Mouse (Mus musculus): Measurements from ENCODE around the gene Dock4. TPM values are rescaled to one million over a fixed set of nuclear protein-coding genes. Genes with fewer than 3 reads are reported as not detected.

The Dock4 gene
- polyA plus RNA-seq, 1 experiment: 12.7 TPM

- Histone ChIP-seq H3K27me3 (ENCODE audit: control insufficient read depth, insufficient read depth, low read length, poor library complexity, severe bottlenecking) (no peaks in the 10 kb centered on the region), H3K36me3 (ENCODE audit: control insufficient read depth, insufficient read depth, low read length, poor library complexity, severe bottlenecking) (no peaks in the 10 kb centered on the region; the same call in 1 of the 2 replicates), H3K4me1 (ENCODE audit: control insufficient read depth, insufficient read depth, low read length) (no peaks in the 10 kb centered on the region), H3K9me3 (replicated peaks; ENCODE audit: control insufficient read depth, insufficient read depth, low read length, poor library complexity, severe bottlenecking) (peaks cover 6% of the 10 kb centered on the region; the same call in 1 of the 2 replicates), H3K9ac (ENCODE audit: low read depth, poor library complexity, severe bottlenecking) (no peak overlapping the region), H3K4me3 (ENCODE audit: low read depth, low read length) (no peak overlapping the region), H3K27ac (ENCODE audit: insufficient read depth, low read length) (no peak overlapping the region)
- TF ChIP-seq CTCF (IDR thresholded peaks at IDR 0.05; ENCODE audit: low read depth, low read length) (no peak), EP300 (IDR thresholded peaks at IDR 0.05; ENCODE audit: insufficient read depth, low read depth, low read length) (no peak), POLR2A (IDR thresholded peaks at IDR 0.05; ENCODE audit: insufficient read depth, low read length) (no peak)
These were observed 154.2 kb downstream of the Dock4 start for GRCm38 (mm10) chr12:40599952-40600351.

DNA sequence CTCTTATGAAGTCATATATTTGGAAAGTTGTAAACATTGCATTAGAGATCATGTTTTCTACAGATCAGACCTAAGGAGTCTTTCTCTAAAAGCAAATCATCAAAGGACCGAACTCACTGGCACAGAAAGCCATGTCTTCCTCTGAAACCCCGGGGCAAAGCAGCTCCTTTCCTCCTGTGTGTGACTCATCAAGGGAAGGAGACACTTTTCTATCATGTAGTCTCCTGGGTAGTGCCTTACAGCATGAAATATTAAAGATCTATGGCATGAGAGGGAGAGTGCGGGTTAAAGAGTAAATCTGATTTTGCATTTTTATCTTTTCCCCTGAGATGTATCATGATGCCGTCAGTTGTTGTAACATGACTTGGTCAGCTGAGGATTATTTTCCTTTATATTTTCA lies 159.8 kb downstream of the Dock4 start:
- H3K27ac ChIP-seq (ENCODE audit: insufficient read depth, low read length): no peak overlapping the region
- TF ChIP-seq POLR2A (IDR thresholded peaks at IDR 0.05; ENCODE audit: insufficient read depth, low read length) (no peak), CTCF (IDR thresholded peaks at IDR 0.05; ENCODE audit: low read depth, low read length) (no peak), EP300 (IDR thresholded peaks at IDR 0.05; ENCODE audit: insufficient read depth, low read depth, low read length) (no peak)
- no peak overlapping the region for H3K4me3 ChIP-seq (ENCODE audit: low read depth, low read length)
- H3K27me3 ChIP-seq (ENCODE audit: control insufficient read depth, insufficient read depth, low read length, poor library complexity, severe bottlenecking): no peaks in the 10 kb centered on the region
- no peak overlapping the region for H3K9ac ChIP-seq (ENCODE audit: low read depth, poor library complexity, severe bottlenecking)
- H3K4me1 ChIP-seq (ENCODE audit: control insufficient read depth, insufficient read depth, low read length): no peaks in the 10 kb centered on the region
- no peaks in the 10 kb centered on the region for H3K36me3 ChIP-seq (ENCODE audit: control insufficient read depth, insufficient read depth, low read length, poor library complexity, severe bottlenecking)
- peaks cover 6% of the 10 kb centered on the region; the same call in 1 of the 2 replicates for H3K9me3 ChIP-seq (replicated peaks; ENCODE audit: control insufficient read depth, insufficient read depth, low read length, poor library complexity, severe bottlenecking)

GRCm38 (mm10) chr12:40622926-40623325 lies 177.2 kb downstream of the Dock4 start:
- no peaks in the 10 kb centered on the region for H3K9me3 ChIP-seq (replicated peaks; ENCODE audit: control insufficient read depth, insufficient read depth, low read length, poor library complexity, severe bottlenecking)
- no peak overlapping the region for H3K27ac ChIP-seq (ENCODE audit: insufficient read depth, low read length)
- no peak overlapping the region for H3K9ac ChIP-seq (ENCODE audit: low read depth, poor library complexity, severe bottlenecking)
- no peaks in the 10 kb centered on the region for H3K4me1 ChIP-seq (ENCODE audit: control insufficient read depth, insufficient read depth, low read length)
- no peaks in the 10 kb centered on the region for H3K36me3 ChIP-seq (ENCODE audit: control insufficient read depth, insufficient read depth, low read length, poor library complexity, severe bottlenecking)
- no peak overlapping the region for H3K4me3 ChIP-seq (ENCODE audit: low read depth, low read length)
- H3K27me3 ChIP-seq (ENCODE audit: control insufficient read depth, insufficient read depth, low read length, poor library complexity, severe bottlenecking): no peaks in the 10 kb centered on the region
- TF ChIP-seq EP300 (IDR thresholded peaks at IDR 0.05; ENCODE audit: insufficient read depth, low read depth, low read length) (no peak), POLR2A (IDR thresholded peaks at IDR 0.05; ENCODE audit: insufficient read depth, low read length) (no peak), CTCF (IDR thresholded peaks at IDR 0.05; ENCODE audit: low read depth, low read length) (no peak)

DNA sequence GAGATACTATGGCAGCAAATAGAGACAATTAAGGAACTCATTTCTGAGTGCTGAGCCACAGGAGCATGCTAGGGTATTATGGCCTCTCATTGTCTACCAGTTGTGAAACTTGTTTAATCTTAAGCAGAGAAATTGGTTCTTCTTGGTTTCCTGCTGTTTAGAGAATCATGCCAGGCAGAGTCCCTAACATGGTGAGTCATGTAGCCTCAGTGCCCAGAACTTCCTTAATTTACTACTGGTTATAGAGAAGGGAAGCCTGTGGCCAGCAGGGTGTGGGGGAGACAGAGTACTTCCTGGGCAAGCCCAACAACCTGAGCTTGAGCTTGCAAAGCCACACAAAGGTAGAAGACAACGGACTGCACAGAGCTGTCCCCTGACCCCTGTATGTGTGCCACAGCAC lies 180.8 kb downstream of the Dock4 start:
- Histone ChIP-seq H3K36me3 (ENCODE audit: control insufficient read depth, insufficient read depth, low read length, poor library complexity, severe bottlenecking) (no peaks in the 10 kb centered on the region), H3K9me3 (replicated peaks; ENCODE audit: control insufficient read depth, insufficient read depth, low read length, poor library complexity, severe bottlenecking) (no peaks in the 10 kb centered on the region), H3K9ac (ENCODE audit: low read depth, poor library complexity, severe bottlenecking) (no peak overlapping the region), H3K27me3 (ENCODE audit: control insufficient read depth, insufficient read depth, low read length, poor library complexity, severe bottlenecking) (no peaks in the 10 kb centered on the region), H3K4me1 (ENCODE audit: control insufficient read depth, insufficient read depth, low read length) (no peaks in the 10 kb centered on the region), H3K4me3 (ENCODE audit: low read depth, low read length) (no peak overlapping the region), H3K27ac (ENCODE audit: insufficient read depth, low read length) (no peak overlapping the region)
- TF ChIP-seq POLR2A (IDR thresholded peaks at IDR 0.05; ENCODE audit: insufficient read depth, low read length) (no peak), EP300 (IDR thresholded peaks at IDR 0.05; ENCODE audit: insufficient read depth, low read depth, low read length) (no peak), CTCF (IDR thresholded peaks at IDR 0.05; ENCODE audit: low read depth, low read length) (no peak)

- H3K4me1 ChIP-seq (ENCODE audit: control insufficient read depth, insufficient read depth, low read length): no peaks in the 10 kb centered on the region
- no peak for TF ChIP-seq POLR2A (IDR thresholded peaks at IDR 0.05; ENCODE audit: insufficient read depth, low read length)
- no peak for TF ChIP-seq CTCF (IDR thresholded peaks at IDR 0.05; ENCODE audit: low read depth, low read length)
- no peak for TF ChIP-seq EP300 (IDR thresholded peaks at IDR 0.05; ENCODE audit: insufficient read depth, low read depth, low read length)
- H3K9ac ChIP-seq (ENCODE audit: low read depth, poor library complexity, severe bottlenecking): no peak overlapping the region
- H3K9me3 ChIP-seq (replicated peaks; ENCODE audit: control insufficient read depth, insufficient read depth, low read length, poor library complexity, severe bottlenecking): no peaks in the 10 kb centered on the region
- no peak overlapping the region for H3K27ac ChIP-seq (ENCODE audit: insufficient read depth, low read length)
- H3K27me3 ChIP-seq (ENCODE audit: control insufficient read depth, insufficient read depth, low read length, poor library complexity, severe bottlenecking): no peaks in the 10 kb centered on the region
- H3K4me3 ChIP-seq (ENCODE audit: low read depth, low read length): no peak overlapping the region
- H3K36me3 ChIP-seq (ENCODE audit: control insufficient read depth, insufficient read depth, low read length, poor library complexity, severe bottlenecking): no peaks in the 10 kb centered on the region
These were observed 187.5 kb downstream of the Dock4 start for GRCm38 (mm10) chr12:40633242-40633641.

DNA sequence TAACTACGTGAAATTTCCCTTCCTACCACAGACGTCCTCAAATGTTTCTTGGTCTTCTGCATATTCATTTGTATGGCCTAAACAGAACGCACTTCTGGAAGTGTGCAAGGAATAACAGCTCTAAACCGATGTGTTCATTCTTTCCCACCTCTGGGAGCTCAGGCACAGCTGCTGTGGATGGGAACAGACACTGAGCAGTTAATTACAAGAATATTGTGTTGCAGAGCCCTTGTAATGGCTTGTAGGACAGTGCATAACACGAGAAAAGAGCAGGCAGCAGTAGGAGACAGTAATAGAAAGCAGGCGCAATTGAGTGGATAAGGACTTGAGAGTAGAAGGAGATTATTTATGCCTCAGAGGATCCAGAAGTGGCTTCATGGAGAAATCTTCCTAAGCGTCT lies 188.4 kb downstream of the Dock4 start:
- H3K4me3 ChIP-seq (ENCODE audit: low read depth, low read length): no peak overlapping the region
- H3K36me3 ChIP-seq (ENCODE audit: control insufficient read depth, insufficient read depth, low read length, poor library complexity, severe bottlenecking): no peaks in the 10 kb centered on the region
- no peak overlapping the region for H3K9ac ChIP-seq (ENCODE audit: low read depth, poor library complexity, severe bottlenecking)
- H3K27me3 ChIP-seq (ENCODE audit: control insufficient read depth, insufficient read depth, low read length, poor library complexity, severe bottlenecking): no peaks in the 10 kb centered on the region
- TF ChIP-seq CTCF (IDR thresholded peaks at IDR 0.05; ENCODE audit: low read depth, low read length): no peak
- no peak for TF ChIP-seq EP300 (IDR thresholded peaks at IDR 0.05; ENCODE audit: insufficient read depth, low read depth, low read length)
- no peak for TF ChIP-seq POLR2A (IDR thresholded peaks at IDR 0.05; ENCODE audit: insufficient read depth, low read length)
- no peaks in the 10 kb centered on the region for H3K4me1 ChIP-seq (ENCODE audit: control insufficient read depth, insufficient read depth, low read length)
- no peak overlapping the region for H3K27ac ChIP-seq (ENCODE audit: insufficient read depth, low read length)
- H3K9me3 ChIP-seq (replicated peaks; ENCODE audit: control insufficient read depth, insufficient read depth, low read length, poor library complexity, severe bottlenecking): no peaks in the 10 kb centered on the region
